Mouse (Mus musculus): ENCODE results near the gene Syt12.
"Not testable (repeated sequence)": the region's sequence is repeated elsewhere in the genome, so short reads cannot be mapped to it uniquely, and the experiment has no call there.

Gene Syt12

GRCm38 (mm10) chr19:4487877-4488276, 10.6 kb upstream of the Syt12 start:
- DNase-seq = no peak

- no peak for DNase-seq
These were observed 7.8 kb upstream of the Syt12 start for GRCm38 (mm10) chr19:4485006-4485405.

GRCm38 (mm10) chr19:4482111-4482859, 5.0 kb upstream of the Syt12 start:
- DNase-seq = no peak

- no peak for DNase-seq
These were observed 4.1 kb upstream of the Syt12 start for GRCm38 (mm10) chr19:4481326-4481725.

- DNase-seq = no peak
These were observed 2.8 kb upstream of the Syt12 start for GRCm38 (mm10) chr19:4480041-4480440.

GRCm38 (mm10) chr19:4478190-4478516, 906 bp upstream of the Syt12 start:
- DNase-seq = no peak

GRCm38 (mm10) chr19:4476601-4477257, 518 bp downstream of the Syt12 start:
- DNase-seq = no peak

- DNase-seq = peak; percentile 54
These were observed 1.9 kb downstream of the Syt12 start for GRCm38 (mm10) chr19:4475224-4475925.

GRCm38 (mm10) chr19:4474739-4475138, 2.5 kb downstream of the Syt12 start:
- no peak for DNase-seq

GRCm38 (mm10) chr19:4473549-4473948, 3.7 kb downstream of the Syt12 start:
- no peak for DNase-seq

GRCm38 (mm10) chr19:4468363-4468762, 8.9 kb downstream of the Syt12 start:
- peak; percentile 34 for DNase-seq

GRCm38 (mm10) chr19:4464666-4465065, 12.6 kb downstream of the Syt12 start:
- DNase-seq = no peak

GRCm38 (mm10) chr19:4461981-4462380, 15.3 kb downstream of the Syt12 start:
- no peak for DNase-seq

GRCm38 (mm10) chr19:4456227-4456626, 21.0 kb downstream of the Syt12 start:
- DNase-seq = peak; percentile 64

- no peak for DNase-seq
These were observed 22.0 kb downstream of the Syt12 start for GRCm38 (mm10) chr19:4455071-4455800.

GRCm38 (mm10) chr19:4454040-4454439, 23.2 kb downstream of the Syt12 start:
- not testable (repeated sequence) for DNase-seq

- DNase-seq = no peak
These were observed 24.7 kb downstream of the Syt12 start for GRCm38 (mm10) chr19:4452525-4452924.

GRCm38 (mm10) chr19:4451965-4452364, 25.3 kb downstream of the Syt12 start:
- DNase-seq = no peak

GRCm38 (mm10) chr19:4451098-4451497, 26.1 kb downstream of the Syt12 start:
- no peak for DNase-seq

GRCm38 (mm10) chr19:4450666-4451065, 26.6 kb downstream of the Syt12 start:
- DNase-seq = no peak

- no peak for DNase-seq
These were observed 28.0 kb downstream of the Syt12 start for GRCm38 (mm10) chr19:4449230-4449629.

- DNase-seq = no peak
These were observed 29.8 kb downstream of the Syt12 start for GRCm38 (mm10) chr19:4447445-4447844.

Measured in thymus, postnatal 14 days (tissue).